Mouse (Mus musculus) mature B cell (primary cell): Measurements from ENCODE around the gene Pold4.

Source experiments
- in situ Hi-C: fragments of 300-500 bp; cut with MboI; formaldehyde crosslinking; loops from 2 replicates; pipeline ENCODE4 v1.14.3; 2019

Pold4 gene

GRCm38 (mm10) chr19:4268566-4269361 is 37.1 kb downstream of the Pold4 start, which contains the start of gene Ssh3:
Ssh3 (minus strand) TSS chr19:4269180.
- in situ Hi-C loops: no loop called here

GRCm38 (mm10) chr19:4270187-4270586 is 38.5 kb downstream of the Pold4 start:
- in situ Hi-C loops: no loop called here

- in situ Hi-C loops: no loop called here
Observed at GRCm38 (mm10) chr19:4270972-4271371, 39.3 kb downstream of the Pold4 start.

GRCm38 (mm10) chr19:4279487-4279886 is 47.8 kb downstream of the Pold4 start:
- in situ Hi-C loops: no loop called here

GRCm38 (mm10) chr19:4280425-4280824 is 48.7 kb downstream of the Pold4 start:
- in situ Hi-C loops: no loop called here

- in situ Hi-C loops: no loop called here
Observed at GRCm38 (mm10) chr19:4282898-4283553, 51.3 kb downstream of the Pold4 start, which contains the start of gene Ankrd13d. Ankrd13d (minus strand) TSS chr19:4283137.
